Mouse (Mus musculus): ENCODE measurements around the gene Muc20.

DNA sequence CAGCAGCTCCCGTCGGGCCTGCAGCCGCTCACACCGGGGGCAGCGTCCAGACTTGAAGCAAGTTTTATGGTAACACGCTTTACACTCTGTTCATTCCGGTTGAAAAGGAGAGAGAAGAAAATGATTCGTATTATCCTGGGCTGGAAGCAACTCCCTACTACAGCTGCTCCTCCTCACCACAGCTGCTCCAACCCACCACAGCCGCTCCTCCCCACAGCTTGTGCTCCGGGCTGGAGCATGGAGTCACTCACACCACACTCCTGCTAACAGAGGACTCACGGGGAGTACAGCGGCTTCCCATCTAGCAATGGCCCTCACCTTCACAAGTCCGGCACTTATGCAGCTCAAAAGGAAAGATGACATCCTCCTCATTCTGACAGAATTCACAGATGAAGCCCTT lies 26.8 kb upstream of the Muc20 start:
- TF ChIP-seq POLR2A (IDR thresholded peaks at IDR 0.05; ENCODE audit: insufficient read depth, low read depth, low read length), result no peak
- no peak for TF ChIP-seq CTCF (IDR thresholded peaks at IDR 0.05)

Measured in heart, adult 2 months (tissue).